ENCODE assay signal across 28 mouse cellular contexts in genomic region chr15:52953480-52953879, GRCm38 (mm10).
"Had no signal": no experiment of that assay in that cellular context is flagged by ENCODE, and none has a peak within 500 bp of the region (broad histone marks: within the 10 kb centered on the region; RNA-seq: fewer than 3 reads in every experiment).

No protein-coding gene starts in this region.

- H3K4me3 ChIP-seq: limb, embryonic 10.5 days; limb, embryonic 12.5 days; limb, embryonic 13.5 days; limb, embryonic 15.5 days; liver, embryonic 12.5 days; liver, embryonic 13.5 days; liver, embryonic 15.5 days; lung, embryonic 15.5 days; megakaryocyte, embryonic 14.5 days; midbrain, embryonic 10.5 days; midbrain, embryonic 12.5 days; midbrain, embryonic 13.5 days; midbrain, embryonic 15.5 days; myocyte; neural tube, embryonic 12.5 days had no signal

- H3K27ac ChIP-seq: limb, embryonic 10.5 days; limb, embryonic 12.5 days; limb, embryonic 13.5 days; limb, embryonic 15.5 days; liver, embryonic 12.5 days; liver, embryonic 13.5 days; liver, embryonic 14.5 days; liver, embryonic 15.5 days; lung, embryonic 15.5 days; macrophage; midbrain, embryonic 10.5 days; midbrain, embryonic 12.5 days; midbrain, embryonic 13.5 days; midbrain, embryonic 15.5 days; neural tube, embryonic 12.5 days had no signal

- DNase-seq: left cerebral cortex, postnatal 4 days; liver; liver, embryonic 13.5 days; liver, postnatal 0 days; lung, adult 18-20 months; lung, adult 2 months; lung, embryonic 14.5 days; lung, postnatal 10 days; lung, postnatal 14 days; lung, postnatal 36 days; lung, postnatal 4 days; midbrain, embryonic 14.5 days had no signal

- H3K27me3 ChIP-seq: limb, embryonic 12.5 days; limb, embryonic 13.5 days; limb, embryonic 15.5 days; liver, embryonic 12.5 days; liver, embryonic 13.5 days; liver, embryonic 15.5 days; lung, embryonic 15.5 days; megakaryocyte, embryonic 14.5 days; midbrain, embryonic 12.5 days; midbrain, embryonic 13.5 days; midbrain, embryonic 15.5 days; neural tube, embryonic 12.5 days had no signal

- H3K36me3 ChIP-seq: limb, embryonic 10.5 days; limb, embryonic 12.5 days; limb, embryonic 13.5 days; limb, embryonic 15.5 days; liver, embryonic 12.5 days; liver, embryonic 13.5 days; liver, embryonic 15.5 days; lung, embryonic 15.5 days; midbrain, embryonic 10.5 days; midbrain, embryonic 12.5 days; midbrain, embryonic 13.5 days; midbrain, embryonic 15.5 days; neural tube, embryonic 12.5 days had no signal

- H3K9ac ChIP-seq: limb, embryonic 12.5 days; limb, embryonic 13.5 days; limb, embryonic 15.5 days; liver, embryonic 12.5 days; liver, embryonic 13.5 days; liver, embryonic 14.5 days; liver, embryonic 15.5 days; liver, postnatal 0 days; lung, embryonic 14.5 days; lung, embryonic 15.5 days; midbrain, embryonic 12.5 days; midbrain, embryonic 13.5 days; midbrain, embryonic 15.5 days; neural tube, embryonic 12.5 days had no signal

- H3K4me1 ChIP-seq: limb, embryonic 10.5 days; limb, embryonic 12.5 days; limb, embryonic 13.5 days; limb, embryonic 15.5 days; liver, embryonic 12.5 days; liver, embryonic 13.5 days; liver, embryonic 15.5 days; megakaryocyte, embryonic 14.5 days; midbrain, embryonic 10.5 days; midbrain, embryonic 12.5 days; midbrain, embryonic 13.5 days; midbrain, embryonic 15.5 days; neural tube, embryonic 12.5 days had no signal

- H3K9me3 ChIP-seq: limb, embryonic 10.5 days; limb, embryonic 12.5 days; limb, embryonic 13.5 days; limb, embryonic 15.5 days; liver, embryonic 12.5 days; liver, embryonic 13.5 days; liver, embryonic 15.5 days; lung, embryonic 15.5 days; midbrain, embryonic 10.5 days; midbrain, embryonic 12.5 days; midbrain, embryonic 13.5 days; midbrain, embryonic 15.5 days; neural tube, embryonic 12.5 days had no signal
